Mouse (Mus musculus) MEL (cell line): ENCODE results near the gene Neurl4.

ENCODE experiments used
- BHLHE40 ChIP-seq: IDR thresholded peaks from 2 replicates; pipeline ENCODE4 v1.6.1; 2012; ENCODE audit warnings: low read depth, mild to moderate bottlenecking, inconsistent platforms, low read length, improper control_type of control experiment, borderline replicate concordance
- CTCF ChIP-seq, 3 experiments: IDR thresholded peaks in 2 of 3; conservative IDR thresholded peaks in 1 of 3; 2 replicates each; pipeline ENCODE4 v1.5.1; 2011 to 2012; ENCODE audit warnings: low read length in 3 of 3, low read depth in 2 of 3, mild to moderate bottlenecking in 2 of 3, improper control_type of control experiment in 1 of 3, inconsistent platforms in 1 of 3, mixed read lengths in 1 of 3, moderate library complexity in 1 of 3; ENCODE audit not compliant: control insufficient read depth in 1 of 3, insufficient read depth in 1 of 3, poor library complexity in 1 of 3, severe bottlenecking in 1 of 3
- E2F4 ChIP-seq: IDR thresholded peaks from 2 replicates; pipeline ENCODE4 v1.6.1; 2011; ENCODE audit warnings: low read depth, low read length, improper control_type of control experiment, borderline replicate concordance
- EP300 ChIP-seq, 2 experiments: IDR thresholded peaks; 2 replicates each; pipeline ENCODE4 v1.6.1; 2011; ENCODE audit warnings: improper control_type of control experiment in 2 of 2, low read length in 2 of 2, low read depth in 1 of 2, mild to moderate bottlenecking in 1 of 2
- GABPA ChIP-seq: IDR thresholded peaks from 2 replicates; pipeline ENCODE4 v1.6.1; 2012; ENCODE audit warnings: low read depth, mild to moderate bottlenecking, inconsistent platforms, low read length, improper control_type of control experiment, moderate library complexity
- GATA1 ChIP-seq: IDR thresholded peaks from 2 replicates; pipeline ENCODE4 v1.6.1; 2011; ENCODE audit warnings: low read depth, low read length, improper control_type of control experiment
- JUND ChIP-seq: IDR thresholded peaks from 2 replicates; pipeline ENCODE4 v1.6.1; 2011; ENCODE audit warnings: low read depth, mild to moderate bottlenecking, improper control_type of control experiment, low read length
- MAX ChIP-seq: IDR thresholded peaks from 2 replicates; pipeline ENCODE4 v1.6.1; 2011; ENCODE audit warnings: low read length, improper control_type of control experiment
- MAZ ChIP-seq: IDR thresholded peaks from 2 replicates; pipeline ENCODE4 v1.6.1; 2012; ENCODE audit warnings: low read depth, mild to moderate bottlenecking, inconsistent platforms, low read length, improper control_type of control experiment
- MEF2A ChIP-seq: IDR thresholded peaks from 2 replicates; pipeline ENCODE4 v1.6.1; 2014; ENCODE audit warnings: low read depth, mild to moderate bottlenecking, inconsistent platforms, low read length, improper control_type of control experiment; ENCODE audit not compliant: poor library complexity, insufficient replicate concordance, severe bottlenecking; ENCODE audit errors: extremely low read depth
- NELFE ChIP-seq: IDR thresholded peaks from 2 replicates; pipeline ENCODE4 v1.6.1; 2011; ENCODE audit warnings: low read depth, low read length, improper control_type of control experiment
- POLR2A ChIP-seq, 2 experiments: IDR thresholded peaks; 2 replicates each; pipeline ENCODE4 v1.6.1; 2011 to 2012; ENCODE audit warnings: low read length in 2 of 2, mild to moderate bottlenecking in 2 of 2, control low read depth in 1 of 2, improper control_type of control experiment in 1 of 2, low read depth in 1 of 2, moderate library complexity in 1 of 2; ENCODE audit not compliant: control insufficient read depth in 1 of 2, insufficient read depth in 1 of 2, poor library complexity in 1 of 2
- POLR2AphosphoS5 ChIP-seq: IDR thresholded peaks from 2 replicates; pipeline ENCODE4 v1.6.1; 2012; ENCODE audit warnings: low read depth, borderline replicate concordance, mild to moderate bottlenecking, inconsistent platforms, low read length, moderate library complexity, mixed read lengths
- ZMIZ1 ChIP-seq: IDR thresholded peaks from 2 replicates; pipeline ENCODE4 v1.6.1; 2012; ENCODE audit warnings: low read depth, mild to moderate bottlenecking, inconsistent platforms, low read length, improper control_type of control experiment, moderate library complexity

DNA sequence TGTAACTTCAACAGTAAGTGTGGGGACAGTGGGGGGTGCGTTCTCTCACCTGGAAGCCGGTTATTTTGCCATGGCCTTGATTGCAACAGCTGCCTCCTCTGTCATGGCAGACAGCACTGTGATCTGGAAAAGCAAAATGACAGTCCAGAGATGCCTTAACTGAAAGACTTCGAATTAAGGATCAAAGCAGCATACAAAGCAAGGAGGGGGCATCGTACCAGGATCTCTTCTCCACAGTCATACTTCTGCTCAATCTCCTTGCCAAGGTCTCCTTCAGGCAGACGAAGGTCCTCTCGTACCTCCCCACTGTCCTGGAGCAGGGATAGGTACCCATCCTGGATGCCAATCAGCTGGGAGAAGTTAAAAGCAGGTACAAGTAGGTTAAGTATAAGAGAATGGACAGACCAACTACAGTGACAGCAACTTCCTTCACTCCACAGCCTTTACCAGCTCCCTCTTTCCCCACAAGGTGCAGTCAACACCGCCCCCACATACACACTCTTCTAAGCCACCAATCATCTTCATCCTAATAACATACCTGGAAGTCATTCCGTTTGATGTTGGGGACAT, 16.6 kb downstream of the Neurl4 start:
- TF ChIP-seq BHLHE40 (no peak), GATA1 (no peak), EP300 (IDR thresholded peaks at IDR 0.05; ENCODE audit: low read depth in 1 of 2, low read length in 2 of 2) (no peak), CTCF (IDR thresholded peaks at IDR 0.05 in 2 of 3, conservative IDR thresholded peaks at IDR 0.05 in 1 of 3; ENCODE audit: control insufficient read depth in 1 of 3, insufficient read depth in 1 of 3, low read depth in 2 of 3, low read length in 3 of 3, poor library complexity in 1 of 3, severe bottlenecking in 1 of 3) (no peak), POLR2AphosphoS5 (no peak), JUND (no peak), E2F4 (no peak), NELFE (no peak), GABPA (no peak), MAZ (no peak), MAX (no peak), MEF2A (no peak), POLR2A (IDR thresholded peaks at IDR 0.05; ENCODE audit: control insufficient read depth in 1 of 2, insufficient read depth in 1 of 2, low read depth in 1 of 2, low read length in 2 of 2, poor library complexity in 1 of 2) (peak in 1 of 2 experiments; percentile 51; a peak in 2 of 4 replicates), ZMIZ1 (0 out of 2 replicates have a peak, but pooled peaks have one; percentile 53)
